Mouse (Mus musculus): ENCODE measurements around the gene Foxp3. TPM values are rescaled to one million over a fixed set of nuclear protein-coding genes. Genes with fewer than 3 reads are reported as not detected.

Foxp3 gene
- 0.17 TPM for polyA plus RNA-seq (2021)

- DNase-seq (ENCODE audit: low read depth, low spot score): no peak
- TF ChIP-seq CTCF (IDR thresholded peaks at IDR 0.05): no peak
- peak; percentile 22 for ATAC-seq
- in situ Hi-C loops (cut with MboI; ENCODE audit: low pct_unique_long_range_greater_than_20kb): no loop called here
- ChIA-PET POLR2A (no interaction called here), CTCF (interaction anchor here (1.0 kb wide), 1 partner anchor 30 kb away, joined by 3 read pairs; no protein-coding TSS in a partner anchor)
- peaks cover 9% of the 10 kb centered on the region for H3K27me3 ChIP-seq
Observed at GRCm38 (mm10) chrX:7573176-7574086, at the start of gene Foxp3. Gene Foxp3 (plus strand): TSS chrX:7573644.

- DNase-seq (ENCODE audit: low read depth, low spot score) (no peak), ATAC-seq (no peak)
- peaks cover 47% of the 10 kb centered on the region for H3K27me3 ChIP-seq
- ChIA-PET CTCF (no interaction called here), POLR2A (no interaction called here)
- in situ Hi-C loops (cut with MboI; ENCODE audit: low pct_unique_long_range_greater_than_20kb): no loop called here
- TF ChIP-seq CTCF (IDR thresholded peaks at IDR 0.05): no peak
Observed at GRCm38 (mm10) chrX:7524961-7525360, 48.5 kb upstream of the Foxp3 start.

- DNase-seq (ENCODE audit: low read depth, low spot score): no peak
- in situ Hi-C loops (cut with MboI; ENCODE audit: low pct_unique_long_range_greater_than_20kb): no loop called here
- CTCF ChIA-PET: no interaction called here
- ATAC-seq: no peak
- H3K27me3 ChIP-seq: peaks cover 5% of the 10 kb centered on the region
- POLR2A ChIA-PET: no interaction called here
- TF ChIP-seq CTCF (IDR thresholded peaks at IDR 0.05): no peak
Observed at GRCm38 (mm10) chrX:7553474-7553873, 20.0 kb upstream of the Foxp3 start.

GRCm38 (mm10) chrX:7563076-7563475 is 10.4 kb upstream of the Foxp3 start:
- TF ChIP-seq CTCF (IDR thresholded peaks at IDR 0.05): no peak
- ATAC-seq (no peak), DNase-seq (ENCODE audit: low read depth, low spot score) (no peak)
- POLR2A ChIA-PET: no interaction called here
- in situ Hi-C loops (cut with MboI; ENCODE audit: low pct_unique_long_range_greater_than_20kb): no loop called here
- H3K27me3 ChIP-seq: peaks cover 30% of the 10 kb centered on the region
- CTCF ChIA-PET: no interaction called here

GRCm38 (mm10) chrX:7566352-7566751 is 7.1 kb upstream of the Foxp3 start:
- POLR2A ChIA-PET: no interaction called here
- ATAC-seq: no peak
- in situ Hi-C loops (cut with MboI; ENCODE audit: low pct_unique_long_range_greater_than_20kb): no loop called here
- TF ChIP-seq CTCF (IDR thresholded peaks at IDR 0.05): no peak
- H3K27me3 ChIP-seq: peaks cover 17% of the 10 kb centered on the region
- no peak for DNase-seq (ENCODE audit: low read depth, low spot score)
- CTCF ChIA-PET: no interaction called here

- DNase-seq (ENCODE audit: low read depth, low spot score): no peak
- TF ChIP-seq CTCF (IDR thresholded peaks at IDR 0.05): no peak
- H3K27me3 ChIP-seq: peaks cover 22% of the 10 kb centered on the region
- ChIA-PET POLR2A (interaction anchor here (0.8 kb wide), 1 partner anchor 17 kb away, joined by 4 read pairs; no protein-coding TSS in a partner anchor), CTCF (interaction anchor here (1.3 kb wide), 1 partner anchor 99 kb away, joined by 3 read pairs; no protein-coding TSS in a partner anchor)
- no peak for ATAC-seq
- in situ Hi-C loops (cut with MboI; ENCODE audit: low pct_unique_long_range_greater_than_20kb): no loop called here
Observed at GRCm38 (mm10) chrX:7567491-7567890, 6.0 kb upstream of the Foxp3 start.

- ATAC-seq (no peak), DNase-seq (ENCODE audit: low read depth, low spot score) (no peak)
- POLR2A ChIA-PET: no interaction called here
- TF ChIP-seq CTCF (IDR thresholded peaks at IDR 0.05): no peak
- H3K27me3 ChIP-seq: peaks cover 10% of the 10 kb centered on the region
- in situ Hi-C loops (cut with MboI; ENCODE audit: low pct_unique_long_range_greater_than_20kb): no loop called here
- CTCF ChIA-PET: interaction anchor here (0.6 kb wide), 1 partner anchor 97 kb away, joined by 3 read pairs; no protein-coding TSS in a partner anchor
Observed at GRCm38 (mm10) chrX:7570481-7571175, 2.8 kb upstream of the Foxp3 start.

- in situ Hi-C loops (cut with MboI; ENCODE audit: low pct_unique_long_range_greater_than_20kb): no loop called here
- CTCF ChIA-PET: interaction anchor here (0.7 to 0.9 kb wide), 2 partner anchors 8 to 149 kb away, joined by 3 read pairs; no protein-coding TSS in a partner anchor
- ATAC-seq (no peak), DNase-seq (ENCODE audit: low read depth, low spot score) (no peak)
- no peak for TF ChIP-seq CTCF (IDR thresholded peaks at IDR 0.05)
- POLR2A ChIA-PET: interaction anchor here (0.6 kb wide), 2 partner anchors 24 to 35 kb away, joined by 3 to 4 read pairs; no protein-coding TSS in a partner anchor
- peaks cover 6% of the 10 kb centered on the region for H3K27me3 ChIP-seq
Observed at GRCm38 (mm10) chrX:7571565-7572136, 1.8 kb upstream of the Foxp3 start.

- no peak for DNase-seq (ENCODE audit: low read depth, low spot score)
- POLR2A ChIA-PET: no interaction called here
- no peak for ATAC-seq
- CTCF ChIA-PET: interaction anchor here (0.7 to 0.9 kb wide), 2 partner anchors 7 to 150 kb away, joined by 3 read pairs; no protein-coding TSS in a partner anchor
- H3K27me3 ChIP-seq: peaks cover 9% of the 10 kb centered on the region
- TF ChIP-seq CTCF (IDR thresholded peaks at IDR 0.05): no peak
- in situ Hi-C loops (cut with MboI; ENCODE audit: low pct_unique_long_range_greater_than_20kb): no loop called here
Observed at GRCm38 (mm10) chrX:7572466-7572865, 978 bp upstream of the Foxp3 start.

- ChIA-PET CTCF (interaction anchor here (1.0 kb wide), 1 partner anchor 29 kb away, joined by 3 read pairs; no protein-coding TSS in a partner anchor), POLR2A (no interaction called here)
- TF ChIP-seq CTCF (IDR thresholded peaks at IDR 0.05): no peak
Observed at GRCm38 (mm10) chrX:7574087-7574884, 842 bp downstream of the Foxp3 start, which contains the start of gene Ppp1r3f. Gene Ppp1r3f (minus strand): TSS chrX:7574283.

More at GRCm38 (mm10) chrX:7574087-7574884, 842 bp downstream of the Foxp3 start, which contains the start of gene Ppp1r3f:
- in situ Hi-C loops (cut with MboI; ENCODE audit: low pct_unique_long_range_greater_than_20kb): no loop called here
- peaks cover 9% of the 10 kb centered on the region for H3K27me3 ChIP-seq
- DNase-seq (ENCODE audit: low read depth, low spot score) (peak; percentile 69), ATAC-seq (peak; percentile 91)
